Mouse (Mus musculus) fat pad, adult 2 months (tissue): ENCODE data around the gene Cfap126.
"Not testable (repeated sequence)": the region's sequence is repeated elsewhere in the genome, so short reads cannot be mapped to it uniquely, and the experiment has no call there.

Experiments
- DNase-seq: peaks from one replicate; pipeline ENCODE4 v3.0.0-alpha.2; 2011; ENCODE audit warnings: low read depth, low spot score; ENCODE audit errors: extremely low read depth

Gene Cfap126

GRCm38 (mm10) chr1:171122932-171123331 is 9.2 kb downstream of the Cfap126 start:
- no peak for DNase-seq

- no peak for DNase-seq
Measured at GRCm38 (mm10) chr1:171124398-171124797, 10.7 kb downstream of the Cfap126 start.

GRCm38 (mm10) chr1:171129251-171129650 is 15.5 kb downstream of the Cfap126 start:
- DNase-seq, result no peak

- DNase-seq, result no peak
Measured at GRCm38 (mm10) chr1:171130971-171131370, 17.3 kb downstream of the Cfap126 start.

GRCm38 (mm10) chr1:171135600-171135999 is 21.9 kb downstream of the Cfap126 start:
- no peak for DNase-seq

- DNase-seq, result not testable (repeated sequence)
Measured at GRCm38 (mm10) chr1:171137486-171138155, 23.9 kb downstream of the Cfap126 start.

- DNase-seq, result not testable (repeated sequence)
Measured at GRCm38 (mm10) chr1:171142981-171143380, 29.3 kb downstream of the Cfap126 start.

GRCm38 (mm10) chr1:171149974-171150760 is 36.4 kb downstream of the Cfap126 start, which contains the start of the genes Sdhc and Mpz:
Gene Sdhc (minus strand): TSS chr1:171150603.
Gene Mpz (plus strand): TSS chr1:171150711.
- DNase-seq, result peak; percentile 28

- DNase-seq, result no peak
Measured at GRCm38 (mm10) chr1:171150838-171151391, 37.2 kb downstream of the Cfap126 start.

GRCm38 (mm10) chr1:171151966-171152365 is 38.2 kb downstream of the Cfap126 start:
- no peak for DNase-seq

- no peak for DNase-seq
Measured at GRCm38 (mm10) chr1:171156644-171157043, 42.9 kb downstream of the Cfap126 start.

- DNase-seq, result no peak
Measured at GRCm38 (mm10) chr1:171157965-171158364, 44.2 kb downstream of the Cfap126 start.

- DNase-seq, result no peak
Measured at GRCm38 (mm10) chr1:171159485-171159975, 45.8 kb downstream of the Cfap126 start.

- no peak for DNase-seq
Measured at GRCm38 (mm10) chr1:171162526-171162925, 48.8 kb downstream of the Cfap126 start.

- DNase-seq, result no peak
Measured at GRCm38 (mm10) chr1:171164258-171164657, 50.5 kb downstream of the Cfap126 start.

GRCm38 (mm10) chr1:171165629-171166345 is 52.1 kb downstream of the Cfap126 start:
- DNase-seq, result no peak

GRCm38 (mm10) chr1:171168906-171169305 is 55.2 kb downstream of the Cfap126 start:
- DNase-seq, result no peak

- no peak for DNase-seq
Measured at GRCm38 (mm10) chr1:171169913-171170312, 56.2 kb downstream of the Cfap126 start.

- DNase-seq, result no peak
Measured at GRCm38 (mm10) chr1:171171138-171171537, 57.4 kb downstream of the Cfap126 start.

- DNase-seq, result no peak
Measured at GRCm38 (mm10) chr1:171172779-171173178, 59.1 kb downstream of the Cfap126 start.
